Mouse (Mus musculus): ENCODE results near the gene Spata17.

Gene Spata17

DNA sequence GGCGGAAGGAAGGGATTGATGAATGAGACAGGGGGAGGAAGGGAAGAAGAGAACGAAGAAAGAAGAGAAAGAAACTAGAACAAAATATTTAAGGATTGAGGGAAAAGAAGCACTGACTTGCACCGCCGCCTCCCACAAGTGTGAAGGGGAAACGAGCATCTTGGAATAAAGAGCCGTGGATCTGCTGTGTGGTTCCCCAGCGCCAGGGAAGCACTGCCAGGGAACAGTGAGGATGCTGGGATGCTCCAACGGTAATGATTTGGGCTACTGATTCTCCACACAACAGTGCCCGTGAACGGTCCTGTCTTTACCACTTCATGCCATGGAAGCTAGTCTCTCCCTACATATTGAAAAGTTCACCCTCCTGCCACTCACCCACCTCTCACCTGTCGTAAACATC is 89.5 kb downstream of the Spata17 start:
- Histone ChIP-seq H3K4me1 (replicated peaks; ENCODE audit: low read depth, low read length) (peaks cover 19% of the 10 kb centered on the region), H3K9me3 (ENCODE audit: low read length) (no peaks in the 10 kb centered on the region), H3K4me3 (replicated peaks; ENCODE audit: low read length) (no peak overlapping the region), H3K36me3 (ENCODE audit: insufficient read depth, low read length) (no peaks in the 10 kb centered on the region), H3K27me3 (ENCODE audit: insufficient read depth, low read length) (no peaks in the 10 kb centered on the region)
- no peak for TF ChIP-seq POU5F1 (IDR thresholded peaks at IDR 0.05; ENCODE audit: borderline replicate concordance, low read length)
- no peak for TF ChIP-seq CTCF (conservative IDR thresholded peaks at IDR 0.05; ENCODE audit: low read length)

GRCm38 (mm10) chr1:187124967-187125366 is 90.3 kb downstream of the Spata17 start:
- H3K9me3 ChIP-seq (ENCODE audit: low read length), result no peaks in the 10 kb centered on the region
- peaks cover 19% of the 10 kb centered on the region for H3K4me1 ChIP-seq (replicated peaks; ENCODE audit: low read depth, low read length)
- no peak for TF ChIP-seq CTCF (conservative IDR thresholded peaks at IDR 0.05; ENCODE audit: low read length)
- no peak for TF ChIP-seq NANOG (IDR thresholded peaks at IDR 0.05; ENCODE audit: borderline replicate concordance, low read length)
- no peak overlapping the region for H3K4me3 ChIP-seq (replicated peaks; ENCODE audit: low read length)
- H3K36me3 ChIP-seq (ENCODE audit: insufficient read depth, low read length), result no peaks in the 10 kb centered on the region
- no peaks in the 10 kb centered on the region for H3K27me3 ChIP-seq (ENCODE audit: insufficient read depth, low read length)

- Histone ChIP-seq H3K36me3 (ENCODE audit: insufficient read depth, low read length) (no peaks in the 10 kb centered on the region), H3K9me3 (ENCODE audit: low read length) (no peaks in the 10 kb centered on the region), H3K27me3 (ENCODE audit: insufficient read depth, low read length) (no peaks in the 10 kb centered on the region), H3K4me3 (replicated peaks; ENCODE audit: low read length) (no peak overlapping the region), H3K4me1 (replicated peaks; ENCODE audit: low read depth, low read length) (no peaks in the 10 kb centered on the region)
- TF ChIP-seq NANOG (IDR thresholded peaks at IDR 0.05; ENCODE audit: borderline replicate concordance, low read length) (no peak), POU5F1 (IDR thresholded peaks at IDR 0.05; ENCODE audit: borderline replicate concordance, low read length) (no peak), CTCF (conservative IDR thresholded peaks at IDR 0.05; ENCODE audit: low read length) (no peak)
Measured at GRCm38 (mm10) chr1:187119300-187119699, 96.0 kb downstream of the Spata17 start.

DNA sequence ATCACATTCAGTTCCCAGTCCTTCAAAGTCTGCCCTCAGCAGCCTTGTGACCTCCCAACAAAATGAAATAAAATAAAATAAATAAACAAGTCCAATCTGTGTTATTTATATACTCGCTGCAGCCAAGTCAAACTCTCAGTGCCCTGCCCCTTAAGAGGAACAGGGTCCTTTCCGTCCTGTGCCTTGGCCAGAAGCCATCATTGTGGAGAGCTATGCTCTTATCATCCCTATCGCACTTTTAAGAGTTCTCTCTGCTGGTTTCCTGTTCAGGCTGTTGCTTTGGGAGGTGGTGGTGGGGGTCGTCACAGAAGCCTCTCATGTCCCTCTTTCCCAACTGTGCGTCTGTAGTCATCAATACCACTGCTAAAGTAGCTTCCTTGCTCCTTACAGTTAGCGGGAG is 97.2 kb downstream of the Spata17 start:
- H3K9me3 ChIP-seq (ENCODE audit: low read length), result peaks cover 5% of the 10 kb centered on the region
- no peak overlapping the region for H3K4me3 ChIP-seq (replicated peaks; ENCODE audit: low read length)
- H3K36me3 ChIP-seq (ENCODE audit: insufficient read depth, low read length), result no peaks in the 10 kb centered on the region
- no peak for TF ChIP-seq NANOG (IDR thresholded peaks at IDR 0.05; ENCODE audit: borderline replicate concordance, low read length)
- TF ChIP-seq POU5F1 (IDR thresholded peaks at IDR 0.05; ENCODE audit: borderline replicate concordance, low read length), result no peak
- no peak for TF ChIP-seq CTCF (conservative IDR thresholded peaks at IDR 0.05; ENCODE audit: low read length)
- H3K4me1 ChIP-seq (replicated peaks; ENCODE audit: low read depth, low read length), result no peaks in the 10 kb centered on the region
- no peaks in the 10 kb centered on the region for H3K27me3 ChIP-seq (ENCODE audit: insufficient read depth, low read length)

- Histone ChIP-seq H3K4me1 (replicated peaks; ENCODE audit: low read depth, low read length) (no peaks in the 10 kb centered on the region), H3K27me3 (ENCODE audit: insufficient read depth, low read length) (no peaks in the 10 kb centered on the region), H3K36me3 (ENCODE audit: insufficient read depth, low read length) (no peaks in the 10 kb centered on the region), H3K9me3 (ENCODE audit: low read length) (peaks cover 6% of the 10 kb centered on the region), H3K4me3 (replicated peaks; ENCODE audit: low read length) (no peak overlapping the region)
- TF ChIP-seq POU5F1 (IDR thresholded peaks at IDR 0.05; ENCODE audit: borderline replicate concordance, low read length), result no peak
- no peak for TF ChIP-seq CTCF (conservative IDR thresholded peaks at IDR 0.05; ENCODE audit: low read length)
- no peak for TF ChIP-seq NANOG (IDR thresholded peaks at IDR 0.05; ENCODE audit: borderline replicate concordance, low read length)
Measured at GRCm38 (mm10) chr1:187113716-187114115, 101.5 kb downstream of the Spata17 start.

GRCm38 (mm10) chr1:187102130-187102529 is 113.1 kb downstream of the Spata17 start:
- Histone ChIP-seq H3K27me3 (ENCODE audit: insufficient read depth, low read length) (no peaks in the 10 kb centered on the region), H3K9me3 (ENCODE audit: low read length) (0 out of 2 replicates have a peak, but pooled peaks cover 3% of the 10 kb centered on the region), H3K4me1 (replicated peaks; ENCODE audit: low read depth, low read length) (no peaks in the 10 kb centered on the region), H3K4me3 (replicated peaks; ENCODE audit: low read length) (no peak overlapping the region), H3K36me3 (ENCODE audit: insufficient read depth, low read length) (no peaks in the 10 kb centered on the region)
- TF ChIP-seq NANOG (IDR thresholded peaks at IDR 0.05; ENCODE audit: borderline replicate concordance, low read length), result no peak
- TF ChIP-seq POU5F1 (IDR thresholded peaks at IDR 0.05; ENCODE audit: borderline replicate concordance, low read length), result no peak
- no peak for TF ChIP-seq CTCF (conservative IDR thresholded peaks at IDR 0.05; ENCODE audit: low read length)

GRCm38 (mm10) chr1:187101202-187101601 is 114.1 kb downstream of the Spata17 start:
- TF ChIP-seq CTCF (conservative IDR thresholded peaks at IDR 0.05; ENCODE audit: low read length), result no peak
- TF ChIP-seq POU5F1 (IDR thresholded peaks at IDR 0.05; ENCODE audit: borderline replicate concordance, low read length), result no peak
- TF ChIP-seq NANOG (IDR thresholded peaks at IDR 0.05; ENCODE audit: borderline replicate concordance, low read length), result no peak
- H3K9me3 ChIP-seq (ENCODE audit: low read length), result 0 out of 2 replicates have a peak, but pooled peaks cover 3% of the 10 kb centered on the region
- no peak overlapping the region for H3K4me3 ChIP-seq (replicated peaks; ENCODE audit: low read length)
- H3K27me3 ChIP-seq (ENCODE audit: insufficient read depth, low read length), result no peaks in the 10 kb centered on the region
- no peaks in the 10 kb centered on the region for H3K36me3 ChIP-seq (ENCODE audit: insufficient read depth, low read length)
- H3K4me1 ChIP-seq (replicated peaks; ENCODE audit: low read depth, low read length), result no peaks in the 10 kb centered on the region

DNA sequence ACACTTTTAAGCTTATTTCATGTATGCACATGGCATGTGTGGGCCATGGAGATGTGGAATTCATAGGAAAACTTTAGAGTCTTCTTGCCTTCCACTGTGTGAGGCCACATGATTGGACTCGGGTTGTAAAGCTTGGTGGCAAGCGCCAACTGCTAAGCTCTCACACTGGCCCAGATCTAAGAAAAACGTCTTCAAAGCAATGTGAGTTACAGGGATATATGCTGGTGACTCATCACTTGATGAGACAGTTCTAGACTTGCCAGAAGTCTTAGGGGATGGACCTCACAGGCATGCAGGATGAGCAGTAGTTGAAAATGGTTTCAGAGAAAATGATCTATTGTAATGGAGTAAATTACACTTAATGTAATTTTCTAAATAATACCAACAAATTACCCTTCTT is 114.6 kb downstream of the Spata17 start:
- TF ChIP-seq POU5F1 (IDR thresholded peaks at IDR 0.05; ENCODE audit: borderline replicate concordance, low read length) (no peak), CTCF (conservative IDR thresholded peaks at IDR 0.05; ENCODE audit: low read length) (no peak), NANOG (IDR thresholded peaks at IDR 0.05; ENCODE audit: borderline replicate concordance, low read length) (no peak)
- no peaks in the 10 kb centered on the region for H3K9me3 ChIP-seq (ENCODE audit: low read length)

DNA sequence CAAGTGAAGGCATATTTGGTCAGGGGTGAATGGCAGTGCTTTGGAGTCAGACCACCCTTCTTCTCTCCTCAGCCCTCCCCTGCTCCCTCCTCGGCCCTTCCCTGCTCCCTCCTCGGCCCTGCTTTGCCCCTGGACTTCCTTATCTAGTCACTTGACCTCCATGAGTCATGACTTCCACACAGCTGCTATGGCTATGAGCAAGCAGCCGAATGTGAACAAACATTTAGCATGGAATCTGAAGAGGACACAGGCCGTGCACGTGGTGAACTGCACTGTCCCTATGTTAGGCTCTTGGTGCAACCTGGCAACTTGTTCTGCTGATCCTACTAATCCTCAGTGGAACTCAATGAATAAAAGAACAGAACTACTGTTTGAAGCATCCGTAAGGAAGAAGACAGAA is 117.0 kb downstream of the Spata17 start:
- Histone ChIP-seq H3K27me3 (ENCODE audit: insufficient read depth, low read length) (no peaks in the 10 kb centered on the region), H3K4me1 (replicated peaks; ENCODE audit: low read depth, low read length) (no peaks in the 10 kb centered on the region), H3K4me3 (replicated peaks; ENCODE audit: low read length) (no peak overlapping the region), H3K36me3 (ENCODE audit: insufficient read depth, low read length) (no peaks in the 10 kb centered on the region), H3K9me3 (ENCODE audit: low read length) (no peaks in the 10 kb centered on the region)
- TF ChIP-seq NANOG (IDR thresholded peaks at IDR 0.05; ENCODE audit: borderline replicate concordance, low read length), result no peak
- no peak for TF ChIP-seq POU5F1 (IDR thresholded peaks at IDR 0.05; ENCODE audit: borderline replicate concordance, low read length)
- no peak for TF ChIP-seq CTCF (conservative IDR thresholded peaks at IDR 0.05; ENCODE audit: low read length)

More for the DNA sequence above, 114.6 kb downstream of the Spata17 start:
- H3K4me1 ChIP-seq (replicated peaks; ENCODE audit: low read depth, low read length), result no peaks in the 10 kb centered on the region
- H3K27me3 ChIP-seq (ENCODE audit: insufficient read depth, low read length), result no peaks in the 10 kb centered on the region
- H3K36me3 ChIP-seq (ENCODE audit: insufficient read depth, low read length), result no peaks in the 10 kb centered on the region
- H3K4me3 ChIP-seq (replicated peaks; ENCODE audit: low read length), result no peak overlapping the region

All from E14TG2a.4 (cell line).